Mouse (Mus musculus): ENCODE data around the gene Vmn1r4.
A peak's percentile ranks its signal among the peaks of the same experiment; 100 is the strongest.

Gene Vmn1r4

DNA sequence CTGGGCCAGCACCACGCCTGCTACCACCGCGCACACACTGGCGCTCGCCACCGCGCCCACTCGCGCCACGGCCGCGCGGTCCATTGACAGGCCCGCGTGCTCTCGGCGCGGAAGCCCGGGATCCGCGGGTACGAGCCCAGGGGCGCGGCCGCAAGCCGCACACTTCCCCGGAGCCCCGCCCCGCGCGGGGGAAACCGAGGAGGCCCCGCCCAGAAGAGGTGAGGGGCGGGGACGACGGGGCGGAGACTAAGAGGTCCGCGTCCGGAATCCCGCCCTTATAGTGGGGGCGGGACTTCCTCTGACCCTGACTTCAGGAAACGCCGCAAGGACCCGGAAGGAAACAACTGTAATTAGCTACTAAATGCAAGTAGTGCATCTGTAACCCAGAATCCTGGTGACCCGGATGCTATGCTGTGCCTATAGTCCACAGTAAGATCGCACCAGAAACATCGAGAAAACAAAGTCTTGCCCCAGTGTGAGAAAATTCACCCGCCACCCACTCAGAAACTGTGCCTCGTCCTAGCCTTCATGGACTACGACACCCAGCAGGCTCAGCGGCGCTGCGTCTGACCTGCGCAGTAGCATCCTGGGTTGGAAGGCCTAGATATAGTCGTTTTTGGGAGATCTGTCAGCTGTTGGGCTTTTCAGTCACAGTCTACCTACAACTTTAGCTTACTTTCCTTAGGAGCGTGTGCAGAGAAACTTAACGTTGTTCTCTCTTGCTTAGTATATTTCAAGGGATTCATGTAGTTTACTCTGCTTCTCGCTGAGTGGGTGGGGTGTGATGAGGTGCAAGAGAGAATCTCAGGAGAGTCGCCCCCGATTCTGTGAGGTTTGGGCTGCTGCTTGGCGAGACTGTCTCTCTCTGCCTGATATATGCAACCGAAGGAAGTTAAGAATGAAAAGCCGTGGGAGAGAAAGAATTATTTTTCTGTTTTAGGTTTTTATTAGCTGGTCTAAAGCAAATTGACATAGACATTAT, at the start of gene Vmn1r4, which contains the start of gene Nt5c3:
Gene Vmn1r4, plus strand, starts transcription at position 290 of the 982 bp plus-strand sequence.
Gene Nt5c3, minus strand, starts transcription at position 207 of the 982 bp plus-strand sequence.
- peak; percentile 97 for DNase-seq (ENCODE audit: low read depth, low spot score)

DNA sequence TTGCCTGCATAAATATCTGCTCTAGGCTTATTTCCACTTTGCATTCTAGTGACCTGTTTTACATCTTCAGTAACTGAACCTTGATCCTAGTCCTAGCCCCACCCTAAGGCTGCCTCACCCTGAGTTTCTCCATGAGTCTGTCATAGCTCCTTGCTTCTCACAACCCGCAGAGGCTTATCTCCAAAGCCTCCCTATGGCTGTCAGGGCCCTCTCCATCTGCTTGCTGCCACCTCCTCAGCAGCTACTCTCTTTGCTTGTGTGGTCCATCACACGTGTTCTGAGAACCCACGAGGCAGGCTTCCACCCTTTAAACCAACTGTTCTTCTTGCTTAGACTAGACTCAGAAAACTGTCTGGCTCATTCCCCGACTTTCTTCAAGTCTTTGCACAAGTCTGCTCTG, 46.9 kb upstream of the Vmn1r4 start:
- DNase-seq (ENCODE audit: low read depth, low spot score) = no peak

GRCm38 (mm10) chr6:56877985-56878384, 45.8 kb upstream of the Vmn1r4 start:
- peak; percentile 26 for DNase-seq (ENCODE audit: low read depth, low spot score)

- DNase-seq (ENCODE audit: low read depth, low spot score) = no peak
Measured at GRCm38 (mm10) chr6:56879352-56879955, 44.4 kb upstream of the Vmn1r4 start.

GRCm38 (mm10) chr6:56888561-56888960, 35.3 kb upstream of the Vmn1r4 start:
- DNase-seq (ENCODE audit: low read depth, low spot score) = no peak

DNA sequence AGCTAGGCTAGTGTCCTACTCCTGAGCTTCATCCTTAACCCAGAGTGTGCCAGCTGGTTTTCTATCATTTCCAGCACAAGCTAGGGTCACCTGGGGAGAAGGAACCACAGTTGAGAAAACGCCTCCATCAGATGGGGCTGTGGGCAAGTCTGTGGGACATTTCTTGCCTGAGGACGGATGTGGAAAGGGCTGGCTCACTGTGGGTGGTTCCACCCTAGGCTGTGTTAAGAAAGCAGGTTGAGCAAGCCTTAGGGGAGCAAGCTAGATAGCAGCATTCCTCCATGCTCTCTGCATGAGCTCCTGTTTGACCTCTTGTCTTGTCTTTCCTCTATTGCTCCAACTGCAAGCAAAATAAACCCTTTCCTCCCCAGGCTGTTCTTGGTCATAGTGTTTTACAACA, 33.1 kb upstream of the Vmn1r4 start:
- DNase-seq (ENCODE audit: low read depth, low spot score) = peak; percentile 11

GRCm38 (mm10) chr6:56899601-56900000, 24.2 kb upstream of the Vmn1r4 start:
- no peak for DNase-seq (ENCODE audit: low read depth, low spot score)

- no peak for DNase-seq (ENCODE audit: low read depth, low spot score)
Measured at GRCm38 (mm10) chr6:56901336-56901735, 22.5 kb upstream of the Vmn1r4 start.

- DNase-seq (ENCODE audit: low read depth, low spot score) = peak; percentile 87
Measured at GRCm38 (mm10) chr6:56901824-56902386, 21.9 kb upstream of the Vmn1r4 start.

- DNase-seq (ENCODE audit: low read depth, low spot score) = no peak
Measured at GRCm38 (mm10) chr6:56902606-56903520, 21.0 kb upstream of the Vmn1r4 start.

DNA sequence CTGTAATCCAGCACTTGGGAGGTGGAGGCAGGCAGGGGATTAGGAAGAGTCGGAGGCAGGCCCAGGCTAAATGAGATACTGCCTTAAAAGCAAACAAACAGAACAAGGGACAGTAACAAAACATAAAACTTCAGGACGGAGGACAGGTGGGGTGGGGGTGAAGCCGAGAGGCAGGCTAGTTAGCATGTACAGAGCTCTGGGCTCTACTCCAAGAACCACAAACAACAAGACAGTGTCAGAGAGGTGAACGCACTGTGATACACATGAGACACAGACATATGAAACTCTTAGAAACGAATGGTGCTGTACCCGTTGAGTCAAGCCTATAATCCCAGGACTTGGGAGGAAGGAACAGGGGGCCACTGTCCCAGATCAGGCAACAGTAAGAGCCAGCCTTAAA, 20.0 kb upstream of the Vmn1r4 start:
- DNase-seq (ENCODE audit: low read depth, low spot score) = no peak

DNA sequence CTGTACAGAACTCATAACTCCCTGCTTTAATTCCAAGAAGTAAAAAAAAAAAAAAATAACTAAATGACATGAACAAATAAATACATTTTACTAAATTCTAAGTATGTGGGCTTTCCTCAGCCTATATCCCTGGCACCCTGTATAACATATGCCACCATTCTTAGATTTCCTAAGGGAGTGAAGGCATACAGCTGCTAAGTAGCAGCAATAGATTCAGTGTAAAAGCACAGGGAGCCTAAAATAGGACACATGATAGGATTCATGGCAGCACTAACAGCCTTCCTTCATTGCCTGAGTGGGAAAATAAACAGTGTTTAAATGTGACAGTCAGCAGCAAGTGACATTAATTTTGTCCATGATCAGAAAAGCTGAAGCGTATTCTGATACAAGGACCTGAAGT, 19.5 kb upstream of the Vmn1r4 start:
- DNase-seq (ENCODE audit: low read depth, low spot score) = no peak

- DNase-seq (ENCODE audit: low read depth, low spot score) = no peak
Measured at GRCm38 (mm10) chr6:56904982-56905381, 18.8 kb upstream of the Vmn1r4 start.

GRCm38 (mm10) chr6:56905486-56905885, 18.3 kb upstream of the Vmn1r4 start:
- DNase-seq (ENCODE audit: low read depth, low spot score) = no peak

DNA sequence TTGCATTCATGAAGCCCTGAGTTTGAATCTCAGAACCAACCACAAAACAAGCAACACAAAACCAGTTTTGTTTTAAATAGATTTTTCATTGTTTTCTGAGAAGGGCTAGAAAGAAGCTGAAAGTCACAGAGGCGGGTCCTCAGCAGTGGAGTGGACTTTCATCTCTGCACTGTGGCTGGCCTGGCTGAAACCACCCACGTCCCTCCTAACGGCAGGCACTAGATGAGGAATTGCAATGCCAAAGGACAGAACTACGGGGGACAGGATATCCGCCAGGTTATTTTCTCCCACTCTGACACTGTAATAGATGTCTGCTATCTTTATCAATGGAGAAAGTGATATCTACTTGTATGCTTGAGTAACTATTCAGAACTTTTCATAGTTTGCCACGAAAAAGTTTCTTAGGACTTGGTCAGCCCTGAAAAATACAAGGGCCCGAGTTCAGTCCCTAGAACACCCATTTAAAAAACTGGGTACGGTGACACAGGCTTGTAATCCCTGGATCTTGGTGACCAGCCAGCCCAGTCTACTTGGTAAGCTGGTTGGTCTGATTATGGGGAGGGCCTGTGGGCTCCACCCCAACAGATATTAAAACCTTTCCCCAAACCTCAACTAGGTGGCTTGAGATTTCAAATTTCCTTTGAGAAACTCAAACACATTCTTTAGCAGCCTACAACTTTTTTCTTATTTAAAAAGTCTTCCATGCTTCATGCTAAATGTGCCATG, 17.5 kb upstream of the Vmn1r4 start:
- no peak for DNase-seq (ENCODE audit: low read depth, low spot score)

DNA sequence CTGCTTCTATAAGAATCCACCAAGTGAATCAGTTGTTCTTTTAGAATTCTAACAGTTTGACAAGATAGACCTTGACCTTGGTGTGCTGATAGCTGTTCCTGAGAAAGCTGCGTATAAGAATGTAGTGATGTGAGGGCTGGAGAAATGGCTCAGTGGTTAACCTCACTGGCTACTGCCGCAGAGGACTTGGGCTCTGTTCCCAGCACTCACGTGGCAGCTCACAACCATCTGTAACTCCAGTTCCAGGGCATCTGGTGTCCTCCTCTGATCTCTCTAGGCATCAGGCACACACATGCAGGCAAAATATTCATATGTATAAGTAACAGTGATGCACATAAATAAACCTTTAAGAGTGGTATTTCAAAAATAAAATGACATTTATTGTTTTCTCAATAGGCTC, 15.8 kb upstream of the Vmn1r4 start:
- DNase-seq (ENCODE audit: low read depth, low spot score) = no peak

DNA sequence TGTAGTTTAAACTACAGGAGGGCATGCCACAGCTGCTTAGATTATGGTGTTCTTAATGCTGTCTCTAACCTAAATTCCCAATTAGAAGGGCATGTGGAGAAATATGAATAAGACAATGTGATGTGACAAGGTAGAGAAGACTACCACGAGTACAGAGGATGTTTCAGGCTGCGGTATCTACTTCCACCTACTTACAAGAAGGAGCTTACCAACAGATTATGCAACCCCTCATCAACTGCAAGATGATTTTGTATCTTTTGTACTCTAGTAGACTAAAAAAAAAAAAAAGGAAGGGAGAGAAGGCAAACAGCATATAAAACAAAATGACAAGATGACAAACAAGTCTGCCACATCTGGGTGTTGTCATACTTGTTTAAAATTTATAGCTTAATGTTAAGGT, 15.4 kb upstream of the Vmn1r4 start:
- no peak for DNase-seq (ENCODE audit: low read depth, low spot score)

DNA sequence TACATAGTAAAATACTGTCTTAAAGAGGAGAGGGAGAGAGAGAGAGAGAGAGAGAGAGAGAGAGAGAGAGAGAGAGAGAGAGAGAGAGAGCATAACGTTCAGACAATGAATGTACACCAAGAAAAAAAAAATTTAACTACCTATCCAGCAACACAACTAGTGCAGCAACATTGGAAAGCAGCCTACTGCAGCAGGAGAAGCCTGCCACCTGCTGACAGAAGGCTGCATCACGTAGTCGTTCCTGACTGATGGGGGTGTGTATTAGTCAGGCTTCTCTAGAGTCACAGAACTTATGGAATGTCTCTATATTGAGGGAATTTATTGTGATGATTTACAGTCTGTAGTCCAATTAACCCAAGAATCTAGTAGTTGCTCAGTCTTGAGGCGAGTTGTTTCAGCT, 14.9 kb upstream of the Vmn1r4 start:
- peak; percentile 64 for DNase-seq (ENCODE audit: low read depth, low spot score)

DNA sequence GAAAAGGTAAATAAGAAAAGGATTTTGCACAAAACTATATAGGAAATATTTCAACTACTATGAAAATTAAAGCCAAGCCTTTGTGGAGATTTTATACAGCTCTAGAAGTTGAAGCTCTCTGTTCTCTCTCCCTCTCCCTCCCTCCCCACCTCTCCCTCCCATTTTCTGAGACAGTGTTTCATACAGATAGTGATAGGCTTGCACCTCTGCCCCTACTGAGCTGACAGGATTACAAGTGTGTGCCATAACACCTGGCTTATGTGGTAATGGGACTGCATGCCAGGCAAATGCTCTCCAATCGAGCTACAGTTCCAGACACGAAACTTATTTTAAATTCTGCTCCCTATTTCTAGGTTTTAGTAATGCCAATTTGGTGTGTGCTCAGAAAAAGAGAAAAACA, 12.9 kb upstream of the Vmn1r4 start:
- no peak for DNase-seq (ENCODE audit: low read depth, low spot score)

GRCm38 (mm10) chr6:56913092-56913858, 10.5 kb upstream of the Vmn1r4 start:
- no peak for DNase-seq (ENCODE audit: low read depth, low spot score)

Data from ZHBTc4 (cell line).